Mouse (Mus musculus) embryo, embryonic 9.5 days (tissue): ENCODE data around the gene Farsb.

Source experiments
- DNase-seq: peaks from one replicate; pipeline ENCODE4 v3.0.0-alpha.2; 2017; ENCODE audit errors: extremely low spot score

Farsb gene

DNA sequence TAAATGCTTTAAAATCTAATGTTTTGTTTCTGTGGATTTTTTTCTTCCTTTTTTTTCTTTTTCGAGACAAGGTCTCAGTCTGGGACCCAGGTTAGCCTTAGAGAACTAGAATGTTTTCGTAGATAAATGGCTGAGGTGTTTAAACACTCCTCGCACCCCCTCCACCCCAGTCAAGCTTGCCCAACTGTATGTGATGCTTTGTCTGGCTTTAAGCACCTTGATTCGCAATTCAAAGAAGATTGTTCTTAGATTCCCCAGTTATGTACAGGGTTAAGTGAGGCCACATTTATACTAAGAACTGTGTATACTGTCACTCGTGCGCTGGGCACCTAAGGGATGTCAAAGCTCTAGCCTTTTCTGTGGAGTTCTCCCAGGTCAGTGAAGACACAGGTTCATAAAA lies 68.4 kb downstream of the Farsb start:
- DNase-seq, result no peak

DNA sequence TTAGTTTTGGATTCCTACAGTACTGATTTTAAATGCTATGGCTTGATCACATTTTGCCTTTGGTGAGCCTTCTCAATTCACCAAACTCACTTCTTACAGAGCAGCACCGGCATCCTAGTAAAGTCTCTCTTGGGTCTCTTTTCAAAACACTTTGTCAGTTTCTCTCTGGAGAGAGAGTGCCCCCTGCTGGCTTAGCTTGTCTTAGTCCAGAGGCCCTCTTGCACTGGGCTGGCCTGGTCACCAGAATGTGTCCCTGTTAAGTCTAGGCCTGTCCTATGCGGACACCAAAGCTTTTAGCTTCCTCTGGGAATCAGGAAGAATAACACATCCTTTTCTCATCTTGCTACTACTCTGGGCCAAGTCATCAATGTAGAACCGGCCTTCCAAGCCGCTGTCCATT lies 69.1 kb downstream of the Farsb start:
- DNase-seq, result peak; percentile 82

DNA sequence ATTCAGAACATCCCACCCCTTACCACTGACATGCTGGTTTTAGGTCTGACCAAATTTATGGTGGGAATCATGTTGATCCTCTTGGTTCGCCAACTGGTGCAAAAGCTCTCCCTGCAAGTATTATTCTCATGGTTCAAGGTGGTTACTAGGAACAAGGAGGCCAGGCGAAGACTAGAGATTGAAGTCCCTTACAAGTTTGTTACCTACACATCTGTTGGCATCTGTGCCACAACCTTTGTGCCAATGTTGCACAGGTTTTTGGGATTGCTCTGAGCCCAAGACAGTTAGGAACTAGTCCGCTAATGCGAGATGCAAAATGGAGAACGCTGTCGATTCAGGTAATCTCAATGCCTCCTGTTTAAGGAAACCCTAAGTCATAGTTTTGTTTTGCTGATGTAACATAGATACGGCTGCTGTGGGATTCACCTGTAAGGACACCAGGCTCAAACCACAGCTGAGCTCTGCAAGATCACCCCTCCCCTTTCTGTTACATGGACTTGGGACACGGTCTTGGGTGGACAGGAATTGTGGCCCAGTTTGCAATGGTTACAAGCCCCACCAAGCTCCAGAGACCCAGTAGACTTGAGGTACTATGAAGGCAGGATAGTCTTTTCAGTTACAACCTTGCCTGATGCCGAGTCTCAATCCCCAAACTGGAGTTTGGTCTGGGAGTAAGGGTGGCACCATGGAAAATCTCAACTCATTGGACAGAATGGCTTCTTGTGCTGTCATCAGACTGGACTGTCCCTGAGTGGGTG lies 71.4 kb downstream of the Farsb start:
- no peak for DNase-seq

DNA sequence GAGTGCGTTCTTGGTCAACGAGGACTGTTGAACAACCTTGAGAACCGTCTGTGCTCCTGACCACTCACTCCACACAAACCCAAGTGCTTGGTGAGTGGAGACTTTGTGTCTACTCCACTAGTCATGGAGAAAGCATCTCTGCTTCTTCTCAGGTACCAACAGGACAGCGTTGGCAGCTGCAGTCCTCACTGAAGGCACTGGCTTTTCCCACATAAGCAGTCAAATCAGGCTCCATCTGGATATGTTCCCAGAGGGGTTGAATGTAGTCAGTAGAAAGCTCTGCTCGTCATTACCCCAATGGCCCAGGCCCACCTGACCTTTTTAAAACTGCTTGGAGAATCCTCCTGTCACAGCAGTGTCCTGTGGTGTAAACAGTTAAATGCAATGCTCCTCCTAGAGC lies 74.3 kb downstream of the Farsb start:
- no peak for DNase-seq

DNA sequence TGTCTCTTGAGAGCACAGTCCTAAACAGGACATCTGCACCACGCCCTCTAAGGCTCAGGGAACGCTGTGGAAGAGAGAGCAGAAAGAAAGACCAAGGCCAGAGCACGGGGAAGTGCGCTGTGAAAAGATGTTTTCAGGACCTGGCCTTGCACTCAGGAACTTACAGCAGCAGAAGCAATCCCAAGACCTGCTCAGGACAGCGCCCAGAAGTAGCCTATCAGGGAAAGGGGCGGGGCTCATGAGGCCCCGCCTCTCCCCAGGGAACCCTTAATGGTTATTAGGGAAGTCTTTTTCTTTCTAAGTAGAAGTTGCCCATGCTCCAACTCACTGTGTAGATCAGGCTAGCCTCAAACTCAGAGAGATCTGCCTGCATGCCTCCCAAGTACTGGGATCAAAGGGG lies 76.0 kb downstream of the Farsb start:
- DNase-seq, result no peak

DNA sequence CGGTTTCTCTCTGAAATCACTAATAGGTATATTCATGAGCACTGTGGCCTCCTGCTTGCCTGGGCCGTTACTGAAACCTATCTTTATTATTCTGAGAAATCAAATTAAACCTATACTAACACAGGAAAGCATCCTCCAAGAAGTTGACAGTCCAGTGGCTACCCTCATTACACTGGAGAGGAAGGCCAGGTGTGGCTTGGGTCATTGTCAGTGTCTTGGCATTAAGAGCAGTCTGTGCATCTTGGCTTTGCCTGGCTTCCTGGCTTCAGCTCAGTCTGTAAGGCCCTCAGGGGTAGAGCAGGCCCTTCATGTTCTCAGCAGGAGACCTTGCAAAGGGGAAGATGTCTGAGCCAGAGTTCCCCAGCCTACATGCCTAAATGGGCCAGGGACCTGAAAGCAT lies 79.3 kb downstream of the Farsb start:
- DNase-seq, result no peak

DNA sequence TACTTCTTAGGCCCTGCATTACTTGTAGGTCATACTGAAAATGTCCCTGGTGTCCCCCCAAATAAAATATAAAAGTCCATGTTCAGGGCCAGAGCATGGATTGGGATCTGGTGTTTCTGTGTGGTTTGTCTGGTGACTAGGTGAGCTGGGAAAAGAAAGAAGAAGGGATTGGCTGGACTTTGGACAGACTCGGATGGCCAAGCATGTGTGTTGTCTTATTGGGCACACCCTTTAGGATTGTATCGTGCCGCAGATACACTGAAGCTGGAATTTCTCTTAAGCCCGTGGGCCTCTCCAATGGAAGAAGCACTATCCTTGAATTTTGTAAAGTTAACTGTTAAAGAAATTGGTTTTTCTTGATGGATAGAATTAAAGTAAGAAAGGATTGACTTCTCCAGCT lies 87.3 kb downstream of the Farsb start:
- DNase-seq, result no peak

DNA sequence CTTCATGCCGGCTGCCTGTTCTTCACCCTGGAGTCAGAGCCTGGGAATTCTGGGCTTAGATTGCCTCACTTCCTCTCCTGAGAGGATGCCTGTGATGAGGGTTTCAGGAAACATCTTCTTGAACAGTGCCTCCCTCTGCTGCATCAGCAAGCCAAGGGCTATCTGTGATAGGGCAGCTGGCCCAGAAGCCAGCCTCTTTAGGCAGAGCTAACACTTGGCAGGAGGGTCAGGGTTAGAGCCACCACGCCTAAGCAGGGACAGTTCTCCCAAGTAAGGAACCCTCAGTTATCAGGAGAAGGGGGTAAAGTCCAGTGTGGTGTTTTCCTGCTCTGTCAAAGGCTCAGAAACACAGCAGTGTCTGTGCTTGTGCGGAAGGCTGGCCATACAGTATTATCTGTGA lies 88.9 kb downstream of the Farsb start:
- no peak for DNase-seq

DNA sequence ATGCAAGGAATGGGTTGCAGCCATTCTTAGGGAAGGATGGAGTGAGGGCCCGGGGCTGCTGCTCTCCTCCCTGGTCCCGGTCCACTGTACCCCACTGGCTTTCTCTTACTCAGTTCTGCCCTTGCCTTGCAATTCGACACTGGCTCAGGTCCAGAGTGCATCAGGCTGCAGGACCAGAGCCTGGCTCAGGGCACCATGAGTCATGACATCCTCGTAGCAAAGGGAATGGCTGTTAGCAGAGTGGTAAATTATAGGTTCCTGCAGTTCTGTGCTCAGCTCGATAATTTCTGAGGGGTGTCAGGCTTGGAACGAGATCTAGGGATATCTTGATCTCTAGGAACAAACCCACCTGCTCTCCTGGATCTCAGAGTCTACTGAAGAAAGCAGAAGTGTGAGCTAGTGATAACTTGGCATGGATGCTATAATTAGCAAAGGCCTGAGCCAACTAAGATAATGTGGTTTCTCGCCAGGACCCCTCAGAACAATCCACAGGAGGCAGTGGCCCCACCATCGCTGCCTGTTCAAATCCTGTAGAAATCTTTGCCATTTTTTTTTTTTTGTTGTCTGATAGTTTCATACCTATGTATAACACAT lies 92.3 kb downstream of the Farsb start:
- peak; percentile 17 for DNase-seq

DNA sequence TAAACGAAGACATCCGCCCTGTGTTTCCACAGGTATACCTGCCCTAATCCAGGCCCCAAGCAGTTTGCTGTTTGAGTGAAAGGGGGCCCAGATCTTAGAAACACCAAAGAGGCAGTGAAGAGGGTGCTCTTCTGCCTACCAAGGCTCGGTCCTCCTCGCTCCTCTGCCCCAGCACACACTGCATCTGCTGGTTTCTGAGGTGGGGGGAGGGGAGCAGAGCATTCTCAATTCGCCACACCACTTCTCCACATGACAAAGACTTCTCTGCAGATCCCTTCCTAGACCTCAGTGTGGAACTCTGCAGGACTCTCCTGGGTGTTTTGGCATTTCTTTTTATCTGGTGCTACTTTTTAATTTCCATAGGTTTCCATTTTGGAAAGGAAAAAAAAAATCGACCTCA lies 93.0 kb downstream of the Farsb start:
- DNase-seq, result peak; percentile 44

DNA sequence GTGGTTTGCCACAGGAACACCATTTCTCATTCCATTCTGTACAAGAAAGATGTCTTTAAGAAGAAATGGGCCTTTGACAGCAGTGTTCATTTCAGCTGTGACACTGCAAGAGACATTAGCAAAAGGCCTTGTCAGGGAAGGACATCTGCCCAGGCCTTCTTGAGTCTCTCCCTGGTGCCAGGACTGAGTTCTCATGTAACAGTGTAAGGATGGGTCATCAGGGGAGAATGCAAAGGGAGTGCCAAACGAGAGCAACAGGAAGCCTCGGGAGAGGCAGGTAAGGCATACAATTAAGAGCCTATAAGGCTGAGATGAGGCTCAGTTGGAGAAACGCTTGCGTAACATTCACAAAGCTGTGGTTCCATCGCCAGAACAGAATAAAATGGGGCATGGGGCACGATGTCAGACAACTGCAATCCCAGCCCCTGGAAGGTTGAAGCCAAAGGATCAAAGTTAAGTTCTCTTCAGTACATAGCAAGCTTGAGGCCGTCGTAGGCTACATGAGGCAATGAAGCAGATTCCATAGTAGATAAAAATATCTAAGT lies 93.4 kb downstream of the Farsb start:
- no peak for DNase-seq

DNA sequence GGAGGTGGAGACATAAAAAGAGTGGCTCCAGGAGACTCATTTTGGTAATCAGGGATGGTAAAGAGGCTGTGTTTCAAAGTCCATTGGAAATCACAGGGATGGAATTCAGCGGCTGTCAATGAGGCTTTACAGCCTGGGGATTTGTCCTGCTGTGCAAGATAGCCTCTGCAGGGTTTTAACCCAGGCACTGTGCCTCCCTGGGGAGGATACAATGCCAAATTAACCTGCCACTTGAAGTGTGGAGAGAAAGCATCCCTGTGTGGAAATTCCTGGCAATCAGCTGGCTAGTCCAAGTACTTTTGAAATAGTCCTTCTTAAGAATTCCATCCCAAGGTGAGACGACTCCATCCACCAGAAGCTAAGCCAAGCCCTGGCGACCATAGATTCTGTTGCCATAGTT lies 99.8 kb downstream of the Farsb start:
- DNase-seq, result no peak

DNA sequence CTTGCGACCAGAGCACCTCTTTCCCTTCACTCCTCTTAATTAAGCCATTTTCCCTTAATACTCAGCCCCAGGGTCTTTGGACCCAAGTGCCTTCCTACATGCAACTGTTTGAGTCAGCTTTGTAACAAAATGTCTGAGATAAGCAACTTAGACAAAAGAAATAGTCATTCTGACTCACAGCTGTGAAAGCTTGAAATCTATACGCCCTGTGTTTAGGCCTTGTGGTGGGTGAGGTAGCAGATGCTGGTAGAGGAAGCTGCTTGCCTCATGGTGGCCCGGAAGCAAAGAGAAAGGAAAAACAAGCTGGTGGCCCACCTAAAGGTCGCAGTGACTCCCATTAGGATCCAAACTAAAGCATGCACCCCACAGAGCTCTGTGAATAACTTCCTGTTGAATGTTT lies 100.8 kb downstream of the Farsb start:
- DNase-seq, result no peak

DNA sequence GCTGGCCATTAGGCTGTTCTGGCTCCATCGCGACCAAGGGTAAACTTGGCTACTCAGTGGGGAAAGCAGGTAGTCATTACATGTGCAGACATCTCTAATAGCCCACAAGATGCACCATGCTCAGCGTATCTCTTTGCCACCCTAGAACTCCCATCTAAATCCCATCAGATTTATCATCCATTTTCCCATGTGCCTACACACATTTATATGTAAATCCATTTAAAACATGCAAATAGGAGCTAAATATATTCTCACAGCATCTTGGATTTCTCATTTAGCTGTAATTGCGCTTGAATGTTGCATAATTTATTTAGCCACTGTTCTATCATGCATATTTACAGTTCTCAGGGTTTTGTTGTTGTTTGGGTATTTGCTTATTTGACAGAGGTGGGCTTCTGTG lies 107.7 kb downstream of the Farsb start:
- DNase-seq, result no peak

DNA sequence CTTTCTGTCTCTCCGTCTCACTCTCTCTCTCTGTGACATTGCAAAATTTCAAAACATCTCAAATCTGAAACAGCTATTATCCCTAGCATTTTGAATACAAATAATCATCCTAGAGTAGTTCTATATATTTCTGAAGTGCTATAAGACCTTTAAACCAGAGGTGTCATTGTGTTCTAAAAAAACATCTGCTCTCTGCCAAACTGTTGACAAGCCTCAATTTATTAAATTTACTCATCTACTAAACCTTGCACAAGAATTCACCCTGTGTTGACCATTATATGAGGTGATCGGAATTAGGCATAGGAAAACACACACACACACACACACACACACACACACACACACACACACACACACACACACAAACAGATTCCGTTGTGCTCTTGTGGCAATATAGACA lies 113.6 kb downstream of the Farsb start:
- no peak for DNase-seq

DNA sequence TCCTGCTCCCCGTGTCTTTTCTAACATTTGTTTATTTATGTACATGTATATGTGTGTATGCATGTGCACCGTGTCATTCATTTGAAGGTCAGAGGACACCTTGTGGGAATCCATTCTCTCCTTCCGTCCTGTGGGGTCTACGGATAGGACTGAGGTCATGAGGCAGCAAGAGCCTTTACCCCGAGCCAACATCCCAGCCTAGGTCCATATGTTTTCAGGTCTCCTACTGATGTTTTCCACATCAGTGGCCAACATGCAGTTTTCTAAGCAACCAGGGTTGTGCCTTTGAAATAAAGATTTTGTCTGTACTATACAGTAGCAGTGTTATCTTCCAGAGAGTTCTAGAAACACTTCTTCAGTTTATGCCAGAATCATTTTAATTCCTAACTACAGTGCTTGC lies 114.9 kb downstream of the Farsb start:
- DNase-seq, result no peak

DNA sequence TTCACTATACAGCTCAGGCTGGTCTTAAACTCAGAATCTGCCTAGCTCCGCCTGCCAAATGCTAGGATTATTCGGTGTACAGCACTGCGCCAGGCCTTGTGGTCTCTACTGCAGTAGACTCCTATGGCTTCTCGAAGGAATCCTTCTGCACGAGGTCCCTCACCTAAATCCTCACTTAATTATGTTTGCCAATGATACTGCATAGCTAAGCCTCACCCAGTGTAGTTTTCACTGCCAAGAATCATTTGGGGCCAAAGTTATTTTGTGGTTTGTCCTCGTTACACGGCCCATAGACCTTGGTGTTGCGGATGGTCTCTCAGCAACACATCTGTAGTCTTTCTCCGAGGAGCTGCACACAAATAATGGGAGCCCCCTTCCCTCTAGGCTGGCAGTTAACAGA lies 116.4 kb downstream of the Farsb start:
- no peak for DNase-seq

DNA sequence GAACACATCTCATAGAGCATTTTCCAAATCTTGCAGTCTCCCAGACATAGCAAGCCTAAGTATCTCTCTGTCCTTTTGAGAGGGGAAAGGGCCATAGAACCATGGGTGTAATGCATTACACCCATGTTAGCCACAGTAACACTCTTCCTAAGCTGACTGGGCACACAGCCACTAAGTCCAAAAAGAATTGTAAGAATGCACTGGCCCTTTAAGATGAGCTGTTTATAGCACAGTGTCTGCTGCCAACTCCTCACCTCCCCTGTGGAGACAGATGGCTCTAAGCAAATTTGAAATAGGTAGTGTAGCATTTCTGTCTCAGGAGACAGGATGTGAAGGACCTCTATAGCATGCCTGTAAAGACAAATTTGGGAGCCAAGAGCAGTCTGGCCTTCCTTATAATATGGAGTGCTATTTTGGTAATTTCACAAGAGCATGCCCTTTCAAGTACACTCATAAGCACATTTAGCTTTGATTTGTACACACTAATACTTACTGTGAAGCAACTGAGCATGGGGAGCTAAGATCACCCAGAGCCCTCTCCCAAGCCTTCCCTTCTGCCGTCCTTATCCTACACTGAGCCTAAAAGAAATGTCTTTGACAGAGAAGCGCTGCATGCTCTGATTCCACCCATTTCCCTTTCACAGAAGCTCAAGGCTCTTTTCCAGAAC lies 117.0 kb downstream of the Farsb start:
- no peak for DNase-seq

DNA sequence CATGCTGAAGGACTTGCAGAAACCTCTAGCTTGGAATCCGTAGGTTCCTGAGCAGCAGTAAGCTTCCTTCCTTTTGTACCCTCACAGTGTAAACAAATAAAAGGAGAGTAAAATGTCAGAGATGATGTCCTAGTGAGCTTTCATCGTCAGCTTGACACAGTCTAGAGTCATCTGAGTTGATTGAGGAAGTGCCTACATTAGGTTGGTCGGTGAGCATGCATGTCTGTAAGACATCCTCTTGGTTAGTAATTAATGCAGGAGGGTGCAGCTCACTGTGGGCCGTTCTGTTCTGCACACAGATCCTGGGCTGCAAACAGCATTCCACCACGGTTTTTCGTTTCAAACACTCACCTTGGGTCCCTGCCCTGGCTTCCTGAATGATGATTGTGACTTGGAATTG lies 118.6 kb downstream of the Farsb start:
- DNase-seq, result no peak
